Mouse (Mus musculus) cerebellum, postnatal 4 days (tissue): ENCODE results near the gene Foxb2.
"Not testable (repeated sequence)": the region's sequence is repeated elsewhere in the genome, so short reads cannot be mapped to it uniquely, and the experiment has no call there.

ENCODE experiments used
- DNase-seq, 2 experiments: peaks; one replicate each; pipeline ENCODE4 v3.0.0; 2022; ENCODE audit warnings: low spot score in 2 of 2, mixed read lengths in 1 of 2

The Foxb2 gene

GRCm38 (mm10) chr19:16873221-16873861, at the start of gene Foxb2:
Foxb2 (minus strand) TSS chr19:16873805.
- no peak for DNase-seq

- no peak for DNase-seq
Measured at GRCm38 (mm10) chr19:16911507-16911906, 37.9 kb upstream of the Foxb2 start.

GRCm38 (mm10) chr19:16903106-16903505, 29.5 kb upstream of the Foxb2 start:
- DNase-seq, result peak in 1 of 2 experiments; percentile 11

- DNase-seq, result no peak
Measured at GRCm38 (mm10) chr19:16899716-16900115, 26.1 kb upstream of the Foxb2 start.

GRCm38 (mm10) chr19:16898576-16898975, 25.0 kb upstream of the Foxb2 start:
- no peak for DNase-seq

GRCm38 (mm10) chr19:16876458-16876770, 2.8 kb upstream of the Foxb2 start:
- DNase-seq, result no peak

DNA sequence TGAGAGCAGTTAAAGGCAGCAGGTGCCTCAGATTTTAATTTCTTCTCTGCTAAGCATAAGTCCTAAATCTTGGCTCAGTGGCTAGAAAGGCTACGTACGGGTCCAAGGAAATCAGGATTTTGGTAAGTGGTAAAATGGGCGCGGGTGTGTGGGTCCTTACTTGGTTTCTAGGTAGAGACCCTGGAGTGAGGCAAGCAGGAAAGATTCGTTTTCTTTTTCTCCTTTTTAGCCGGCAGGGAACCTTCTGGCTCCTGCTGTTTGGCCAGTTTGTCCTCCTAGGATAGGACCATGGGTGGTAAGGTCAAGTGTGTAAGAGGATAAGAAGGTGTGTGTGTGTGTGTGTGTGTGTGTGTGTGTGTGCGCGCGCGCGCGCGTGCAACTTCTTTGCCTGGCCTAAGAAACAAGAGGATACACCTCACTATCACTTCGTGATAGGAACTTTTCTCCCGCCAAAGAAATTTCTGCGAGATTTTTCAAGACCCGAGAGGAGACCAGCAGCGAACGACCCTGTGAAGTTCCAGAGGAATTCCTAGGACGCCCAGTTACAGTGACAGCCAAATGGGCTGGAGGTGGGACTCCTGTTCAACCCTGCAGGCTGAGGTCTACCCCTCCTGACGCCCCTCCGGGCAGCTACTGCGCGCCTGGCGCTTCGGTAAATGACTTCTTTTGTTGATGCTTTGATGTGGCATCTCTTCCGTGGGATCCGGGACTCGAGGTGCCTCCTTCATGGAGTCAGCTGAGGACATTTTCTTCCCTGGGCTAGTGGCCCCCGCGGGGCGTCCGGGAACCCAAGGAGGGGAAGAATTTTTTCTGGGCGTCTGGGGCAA, 2.2 kb upstream of the Foxb2 start:
- no peak for DNase-seq

DNA sequence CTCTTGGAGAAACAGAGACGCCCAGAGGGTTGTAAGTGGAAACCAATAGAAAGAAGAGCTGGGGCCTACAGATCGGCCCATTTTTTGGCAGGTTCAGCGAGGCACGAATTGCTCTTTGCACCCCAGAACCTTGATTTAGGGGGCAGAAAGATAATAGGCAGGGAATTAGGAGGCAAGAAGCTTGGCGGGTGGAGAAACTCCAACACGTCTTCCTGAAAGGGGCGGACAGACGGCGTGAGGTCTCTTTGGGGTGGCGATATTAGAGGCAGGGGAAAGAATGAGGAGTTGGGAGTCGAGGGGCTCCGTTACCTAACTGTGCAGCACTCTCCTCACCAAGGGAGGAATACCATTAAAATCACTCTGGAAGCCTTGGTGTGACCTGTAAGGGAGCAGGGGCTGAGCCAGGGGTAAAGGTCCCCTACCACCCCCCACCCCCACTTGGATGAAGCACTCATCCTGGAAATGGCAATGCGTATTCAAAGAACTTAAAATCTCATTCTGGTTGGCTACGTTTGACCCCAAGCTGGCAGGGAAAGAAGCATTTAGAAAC, 1.5 kb upstream of the Foxb2 start:
- DNase-seq, result no peak

DNA sequence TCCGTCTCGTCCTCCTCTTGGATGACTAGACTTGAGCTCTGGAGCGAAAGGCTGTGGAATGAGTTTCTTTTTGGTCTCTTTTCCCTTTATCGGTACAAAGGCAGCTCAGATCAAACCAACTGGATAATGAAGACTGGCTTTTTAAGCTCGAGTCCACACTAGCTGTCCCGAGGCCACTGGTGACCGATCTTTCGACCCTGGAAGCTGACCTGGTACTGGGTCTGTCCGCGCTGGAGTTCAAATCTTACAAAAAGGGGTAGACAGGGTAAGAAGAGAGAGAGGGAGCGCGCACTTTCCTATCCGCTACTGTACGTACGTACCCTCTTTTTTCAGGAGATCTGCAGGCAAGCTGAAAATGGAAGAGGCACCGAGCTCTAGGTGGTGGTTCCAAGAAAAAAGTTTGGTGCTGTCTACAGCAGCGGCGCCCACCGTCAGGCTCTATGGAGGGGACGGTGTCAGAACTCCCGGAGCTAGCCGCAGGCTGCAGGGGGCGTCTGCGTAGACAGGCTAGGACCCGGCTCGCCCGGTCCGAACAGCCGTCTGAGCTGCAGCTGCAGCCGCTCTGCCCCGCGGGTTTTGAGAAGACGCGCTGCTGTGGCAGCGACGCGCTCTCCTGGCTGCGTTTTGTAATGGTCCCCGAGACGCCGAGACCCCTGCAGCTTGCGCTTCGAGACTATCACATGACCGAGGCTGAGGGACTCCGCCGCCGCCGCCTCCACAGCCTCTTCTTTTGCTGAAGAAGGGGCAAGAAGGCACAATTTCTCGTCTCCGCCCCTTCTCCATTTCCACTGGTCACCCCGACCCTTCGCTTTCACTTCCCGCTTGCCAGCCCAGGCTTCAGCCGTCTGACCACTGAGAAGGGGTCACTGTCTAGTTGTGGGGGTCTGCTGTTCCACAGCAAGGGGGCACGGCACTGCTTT, 597 bp upstream of the Foxb2 start:
- no peak for DNase-seq

DNA sequence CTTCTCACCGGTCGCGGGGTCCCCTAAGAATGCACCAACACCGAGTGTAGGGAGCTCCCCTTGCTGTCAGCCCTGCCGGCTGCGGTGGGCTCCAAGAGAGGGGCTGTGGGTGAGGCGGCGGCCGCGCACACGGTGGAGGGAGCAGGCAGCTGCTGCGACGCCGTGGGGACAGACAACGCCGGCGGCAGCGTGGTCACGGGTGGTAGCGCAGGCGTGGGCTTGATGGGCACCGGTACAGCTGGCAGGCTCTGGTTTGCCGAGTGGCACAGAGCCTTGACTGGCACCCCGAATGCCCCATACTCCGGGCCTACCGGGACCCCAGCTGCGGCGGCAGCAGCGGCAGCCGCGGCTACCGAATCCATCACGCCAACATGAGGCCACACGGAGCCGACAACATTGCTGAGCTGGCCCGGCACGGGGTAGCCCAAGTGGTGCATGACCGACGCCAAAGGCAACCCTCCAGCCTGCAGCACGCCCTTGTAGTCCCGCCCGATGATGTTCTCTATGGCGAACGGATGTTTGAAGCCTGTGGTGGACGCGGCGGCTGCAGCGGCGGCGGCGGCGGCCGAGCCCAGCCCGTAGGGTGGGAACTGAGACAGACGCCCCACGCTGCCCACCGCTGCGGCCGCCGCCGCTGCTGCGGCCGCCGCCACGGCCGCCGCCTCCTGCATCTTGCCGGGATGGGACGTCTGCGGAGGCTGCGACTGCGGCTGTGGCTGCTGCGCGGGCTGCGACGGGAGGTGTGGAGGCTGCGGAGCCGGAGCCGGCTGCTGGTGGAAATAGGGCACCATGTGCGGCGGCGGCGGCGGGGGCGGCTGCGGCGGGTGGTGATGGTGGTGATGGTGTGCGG, 1.0 kb downstream of the Foxb2 start:
- DNase-seq, result peak in 1 of 2 experiments; percentile 13

DNA sequence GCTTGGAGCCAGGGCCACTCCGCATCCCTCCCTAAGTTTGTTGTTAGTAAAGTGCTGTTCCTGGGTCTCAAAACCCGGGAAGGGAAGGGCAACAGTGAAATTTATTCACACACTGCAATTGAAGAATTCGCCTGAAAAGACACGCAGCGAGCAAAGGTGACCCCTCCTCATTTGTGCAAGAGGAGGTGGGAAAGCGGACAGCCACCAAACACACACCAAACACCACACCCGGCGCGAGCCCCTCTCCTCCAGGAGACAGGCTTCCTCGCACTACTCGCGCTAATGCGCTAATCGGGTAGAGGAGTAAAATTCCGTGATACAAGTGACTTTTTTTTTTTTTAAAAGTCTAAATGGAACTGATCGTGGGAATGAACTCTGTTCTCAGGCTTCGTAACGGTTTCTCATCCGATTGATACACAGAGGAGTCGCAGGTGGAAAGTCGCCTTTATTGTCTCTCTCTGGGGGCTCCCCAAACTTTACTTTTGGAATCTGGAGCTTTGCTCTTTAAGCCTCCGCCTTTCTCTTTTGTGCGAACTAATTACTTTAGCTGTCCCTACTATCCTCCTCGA, 2.3 kb downstream of the Foxb2 start:
- DNase-seq, result no peak

DNA sequence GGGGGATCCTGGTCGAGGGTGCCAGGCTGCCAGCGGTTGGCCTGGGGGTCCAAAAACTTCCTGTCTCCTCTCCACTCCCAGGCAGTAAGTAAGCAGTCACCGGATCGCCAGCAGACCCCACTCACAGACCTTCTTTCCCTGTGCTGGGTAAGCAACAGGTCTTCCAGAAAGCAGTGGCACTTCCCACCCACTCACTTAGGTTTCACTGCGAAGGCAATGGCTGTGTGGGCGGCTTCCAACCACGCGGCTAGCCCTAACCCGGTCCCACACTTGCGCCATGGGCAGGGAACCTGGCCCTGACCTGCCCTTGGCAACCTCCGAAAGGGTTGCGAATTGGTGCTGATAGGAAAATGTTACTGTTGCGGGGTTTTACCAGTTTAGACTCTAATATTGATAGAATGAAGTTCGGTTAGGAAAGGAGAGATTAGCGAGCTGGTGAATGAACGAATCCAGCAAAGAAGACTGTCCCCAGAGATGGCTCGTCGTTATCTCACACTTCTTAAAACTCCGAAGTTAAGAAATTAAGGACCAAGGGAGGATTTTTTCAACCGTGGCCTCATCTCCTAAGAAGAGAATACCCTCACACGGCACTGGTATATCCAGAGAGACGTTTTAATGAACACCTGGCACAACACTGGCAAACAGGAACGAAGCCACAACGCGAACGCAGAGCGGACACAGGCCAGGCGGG, 3.0 kb downstream of the Foxb2 start:
- DNase-seq, result no peak

DNA sequence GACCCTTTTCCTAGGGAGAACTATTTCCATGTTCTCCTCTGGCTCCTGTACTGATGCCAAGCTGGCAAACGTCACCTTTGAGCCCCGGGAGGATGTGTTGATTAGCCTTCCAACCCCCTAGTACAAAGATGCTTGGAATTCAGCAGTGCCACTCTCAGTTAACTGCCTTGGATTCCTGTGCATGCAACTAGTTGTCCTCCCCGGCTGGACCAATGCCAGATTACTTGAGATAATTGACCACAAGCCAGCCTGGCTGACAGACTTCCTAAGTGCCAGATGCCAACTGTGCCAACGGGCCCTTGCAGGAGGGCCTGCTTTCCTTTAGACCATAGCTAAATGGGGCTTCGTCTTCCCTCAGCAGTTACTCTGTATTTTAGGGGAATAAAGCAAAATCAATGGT, 5.1 kb downstream of the Foxb2 start:
- peak in 1 of 2 experiments; percentile 47 for DNase-seq

DNA sequence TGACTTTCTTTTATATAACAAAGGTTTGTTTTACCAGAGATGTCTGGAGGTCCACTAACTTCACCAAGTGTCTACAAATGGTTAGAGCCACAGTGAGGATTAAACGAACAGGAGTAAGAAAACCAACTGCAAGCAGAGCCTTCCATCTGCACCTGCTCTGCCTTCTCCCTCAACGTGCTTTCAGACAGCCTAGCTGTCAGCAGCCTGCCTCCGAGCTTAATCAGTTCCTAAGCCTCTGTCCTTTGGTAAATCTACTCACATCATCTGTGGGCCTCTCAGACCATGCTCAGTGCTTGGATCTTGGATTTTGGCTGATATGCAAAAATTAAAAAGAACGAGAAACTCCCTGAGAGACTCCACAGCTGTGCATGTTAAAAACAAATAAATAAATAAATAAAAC, 15.0 kb downstream of the Foxb2 start:
- no peak for DNase-seq

- DNase-seq, result no peak
Measured at GRCm38 (mm10) chr19:16856752-16857151, 16.9 kb downstream of the Foxb2 start.

DNA sequence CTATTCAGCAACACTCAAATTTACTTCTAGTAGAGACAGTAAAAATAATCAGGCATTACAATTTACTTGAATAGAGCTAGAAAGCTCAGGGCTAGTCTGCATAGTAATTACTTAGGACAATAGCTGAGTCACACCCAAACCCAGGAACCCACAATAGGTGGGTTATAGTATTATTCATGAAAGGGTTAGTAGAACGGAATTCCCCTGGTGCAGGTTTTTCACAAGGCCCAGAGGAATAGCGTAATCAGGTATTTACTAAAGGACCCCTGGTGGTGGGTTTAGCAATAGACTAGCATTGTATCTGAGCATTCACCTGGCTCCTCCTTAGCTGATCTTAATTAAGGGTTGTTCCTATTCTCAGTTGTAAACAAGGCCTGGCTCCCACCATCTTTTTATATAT, 29.5 kb downstream of the Foxb2 start:
- DNase-seq, result not testable (repeated sequence)

DNA sequence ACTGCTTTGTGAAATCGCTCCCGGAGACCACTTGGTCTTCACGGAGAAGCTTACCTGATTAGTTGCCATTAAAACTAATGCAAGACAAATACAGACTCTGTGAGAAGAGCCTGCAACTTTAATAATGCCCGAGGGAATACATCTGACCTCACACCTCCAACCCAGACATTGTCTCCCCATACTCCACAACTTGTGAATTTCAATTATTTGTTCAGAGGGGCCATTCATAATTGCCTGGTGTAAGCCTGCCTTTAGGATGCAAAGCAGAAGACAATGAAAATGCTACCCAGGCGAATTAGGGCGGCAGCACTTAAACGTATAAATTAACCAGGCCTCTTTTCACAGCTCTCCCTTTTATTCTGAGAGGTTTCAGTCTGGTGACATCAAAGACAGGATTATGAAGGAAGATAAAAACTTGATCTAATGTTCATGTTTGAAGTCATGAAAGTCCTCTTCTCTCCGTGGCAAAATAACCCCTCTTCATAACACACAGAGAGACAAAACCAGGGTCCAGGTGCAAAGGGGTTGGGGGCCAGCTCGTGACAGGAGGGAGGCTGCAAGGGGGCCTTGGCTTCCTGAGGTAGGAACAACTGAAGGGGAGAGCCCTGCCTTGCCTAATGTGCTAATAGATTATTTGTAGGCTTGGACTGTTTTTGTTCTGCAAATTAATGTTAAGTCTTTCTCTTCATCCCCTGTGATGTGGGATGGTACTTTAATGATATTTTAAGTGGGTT, 31.9 kb downstream of the Foxb2 start:
- no peak for DNase-seq

GRCm38 (mm10) chr19:16841001-16841400, 32.6 kb downstream of the Foxb2 start:
- DNase-seq, result no peak

DNA sequence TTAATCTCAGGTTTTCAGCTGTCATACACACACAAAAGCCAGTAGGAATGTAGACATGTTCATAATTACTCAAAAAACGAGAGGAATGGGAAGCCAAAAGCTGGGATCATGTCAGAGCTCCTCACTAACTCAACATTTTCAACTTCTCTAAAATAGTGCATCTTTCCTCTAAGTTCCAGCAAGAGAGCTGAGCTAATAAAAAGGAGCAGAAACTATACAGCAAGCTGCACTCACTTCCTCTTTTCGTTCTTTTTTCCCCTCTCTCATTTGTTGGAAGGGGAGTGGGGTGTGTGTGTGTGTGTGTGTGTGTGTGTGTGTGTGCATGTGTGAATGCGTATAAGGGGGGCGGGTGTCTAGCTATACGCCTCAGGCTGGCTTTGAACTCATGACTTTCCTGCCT, 45.9 kb downstream of the Foxb2 start:
- DNase-seq, result no peak
